Mouse (Mus musculus) embryonic stem cell, embryonic (primary cell): ENCODE data around the gene Dffb.

Source experiments
- CTCF ChIA-PET, 4 experiments: fragments of 300-600 bp in 2 of 4; fragments of 350-600 bp in 2 of 4; sonication (Branson Sonifier 250); formaldehyde crosslinking; loops; one replicate each; lab custom pipeline; 2022; ENCODE audit warnings: inconsistent platforms in 2 of 4; lab: Charles Lee
- POLR2A ChIA-PET, 4 experiments: fragments of 300-600 bp in 2 of 4; fragments of 350-600 bp in 2 of 4; sonication (Branson Sonifier 250); formaldehyde crosslinking; loops; one replicate each; lab custom pipeline; 2022; ENCODE audit warnings: antibody characterized with exemption in 4 of 4, inconsistent platforms in 1 of 4; lab: Charles Lee

Dffb gene

GRCm38 (mm10) chr4:153992715-153993114 lies 17.8 kb upstream of the Dffb start:
- POLR2A ChIA-PET, result interaction anchor here in 3 of 4 experiments (0.7 to 1.9 kb wide), 15 partner anchors 9 to 89 kb away, joined by 3 to 10 read pairs (median 3); partner anchors contain the start of genes A430005L14Rik (in 2 of the 3), Cep104 (in 1 of the 3) and Dffb (in 1 of the 3)
- CTCF ChIA-PET, result interaction anchor here in 1 of 4 experiments (0.8 to 1.2 kb wide), 2 partner anchors 27 to 33 kb away, joined by 4 read pairs; partner anchors contain the start of gene Smim1

GRCm38 (mm10) chr4:153980470-153980869 lies 5.5 kb upstream of the Dffb start:
- ChIA-PET POLR2A (interaction anchor here in 2 of 4 experiments (1.0 to 1.3 kb wide), 4 partner anchors 9 to 46 kb away, joined by 3 to 5 read pairs (median 3); partner anchors contain the start of genes A430005L14Rik (in 1 of the 2) and Smim1 (in 1 of the 2)), CTCF (interaction anchor here in 2 of 4 experiments (0.5 to 1.2 kb wide), 3 partner anchors 9 to 113 kb away, joined by 3 to 6 read pairs (median 5); no protein-coding TSS in a partner anchor)

GRCm38 (mm10) chr4:153979243-153979642 lies 4.3 kb upstream of the Dffb start:
- POLR2A ChIA-PET, result no interaction called here

GRCm38 (mm10) chr4:153975768-153976167 lies 842 bp upstream of the Dffb start:
- CTCF ChIA-PET, result no interaction called here
- POLR2A ChIA-PET, result interaction anchor here in 3 of 4 experiments (0.7 to 2.9 kb wide), 8 partner anchors 13 to 417 kb away, joined by 3 to 12 read pairs (median 7); partner anchors contain the start of genes Lrrc47 (in 2 of the 3) and A430005L14Rik (in 1 of the 3)

More at GRCm38 (mm10) chr4:153979243-153979642, 4.3 kb upstream of the Dffb start:
- CTCF ChIA-PET, result interaction anchor here in 1 of 4 experiments (0.6 kb wide), 1 partner anchor 1434 kb away, joined by 3 read pairs; no protein-coding TSS in a partner anchor

- POLR2A ChIA-PET, result interaction anchor here (0.6 to 2.9 kb wide), 11 partner anchors 12 to 416 kb away, joined by 3 to 12 read pairs (median 5); partner anchors contain the start of genes Lrrc47 (in 3 of the 4) and A430005L14Rik (in 1 of the 4)
- CTCF ChIA-PET, result no interaction called here
Measured at GRCm38 (mm10) chr4:153975292-153975662, 351 bp upstream of the Dffb start.

GRCm38 (mm10) chr4:153968063-153968462 lies 6.9 kb downstream of the Dffb start:
- CTCF ChIA-PET, result interaction anchor here in 2 of 4 experiments (0.6 to 0.7 kb wide), 2 partner anchors 758 to 1626 kb away, joined by 3 to 6 read pairs; no protein-coding TSS in a partner anchor

GRCm38 (mm10) chr4:153967556-153967955 lies 7.4 kb downstream of the Dffb start:
- ChIA-PET CTCF (interaction anchor here in 2 of 4 experiments (0.6 to 0.7 kb wide), 2 partner anchors 758 to 1626 kb away, joined by 3 to 6 read pairs; no protein-coding TSS in a partner anchor), POLR2A (no interaction called here)

More at GRCm38 (mm10) chr4:153968063-153968462, 6.9 kb downstream of the Dffb start:
- POLR2A ChIA-PET, result interaction anchor here in 1 of 4 experiments (1.2 kb wide), 1 partner anchor 9 kb away, joined by 4 read pairs; no protein-coding TSS in a partner anchor

- CTCF ChIA-PET, result no interaction called here
Measured at GRCm38 (mm10) chr4:153966651-153967050, 8.3 kb downstream of the Dffb start.

GRCm38 (mm10) chr4:153962631-153963030 lies 12.3 kb downstream of the Dffb start:
- ChIA-PET POLR2A (interaction anchor here in 2 of 4 experiments (1.5 to 2.5 kb wide), 3 partner anchors 11 to 12 kb away, joined by 4 to 8 read pairs (median 6); partner anchors contain the start of genes Cep104 (in 1 of the 2) and Dffb (in 1 of the 2)), CTCF (no interaction called here)

More at GRCm38 (mm10) chr4:153966651-153967050, 8.3 kb downstream of the Dffb start:
- POLR2A ChIA-PET, result no interaction called here

- CTCF ChIA-PET, result interaction anchor here in 2 of 4 experiments (0.5 to 1.5 kb wide), 2 partner anchors 113 to 1165 kb away, joined by 3 read pairs; no protein-coding TSS in a partner anchor
Measured at GRCm38 (mm10) chr4:153957444-153958250, 17.3 kb downstream of the Dffb start.

GRCm38 (mm10) chr4:153956569-153957405 lies 18.1 kb downstream of the Dffb start, which contains the start of gene A430005L14Rik:
TSS of gene A430005L14Rik (plus strand) at chr4:153957237.
- ChIA-PET POLR2A (interaction anchor here (0.7 to 4.9 kb wide), 15 partner anchors 14 to 341 kb away, joined by 3 to 14 read pairs (median 3); partner anchors contain the start of genes Cep104 (in 2 of the 4), Dffb (in 2 of the 4) and Lrrc47 (in 2 of the 4)), CTCF (interaction anchor here in 1 of 4 experiments (1.5 kb wide), 1 partner anchor 114 kb away, joined by 3 read pairs; no protein-coding TSS in a partner anchor)

More at GRCm38 (mm10) chr4:153957444-153958250, 17.3 kb downstream of the Dffb start:
- POLR2A ChIA-PET, result interaction anchor here (0.6 to 4.9 kb wide), 15 partner anchors 12 to 540 kb away, joined by 3 to 14 read pairs (median 4); partner anchors contain the start of genes Lrrc47 (in 2 of the 4), Cep104 (in 1 of the 4) and Dffb (in 1 of the 4)

- ChIA-PET CTCF (no interaction called here), POLR2A (no interaction called here)
Measured at GRCm38 (mm10) chr4:153955651-153956050, 19.3 kb downstream of the Dffb start.

GRCm38 (mm10) chr4:153951692-153952091 lies 23.2 kb downstream of the Dffb start:
- ChIA-PET CTCF (no interaction called here), POLR2A (interaction anchor here in 1 of 4 experiments (1.4 kb wide), 1 partner anchor 60 kb away, joined by 4 read pairs; no protein-coding TSS in a partner anchor)

- ChIA-PET CTCF (no interaction called here), POLR2A (interaction anchor here in 1 of 4 experiments (1.4 kb wide), 1 partner anchor 61 kb away, joined by 4 read pairs; no protein-coding TSS in a partner anchor)
Measured at GRCm38 (mm10) chr4:153951150-153951549, 23.8 kb downstream of the Dffb start.

GRCm38 (mm10) chr4:153950372-153950771 lies 24.6 kb downstream of the Dffb start:
- ChIA-PET CTCF (no interaction called here), POLR2A (interaction anchor here in 1 of 4 experiments (1.2 kb wide), 1 partner anchor 69 kb away, joined by 3 read pairs; no protein-coding TSS in a partner anchor)

GRCm38 (mm10) chr4:153945741-153946140 lies 29.2 kb downstream of the Dffb start:
- ChIA-PET CTCF (interaction anchor here in 2 of 4 experiments (0.6 to 0.9 kb wide), 2 partner anchors 38 to 765 kb away, joined by 3 to 7 read pairs; no protein-coding TSS in a partner anchor), POLR2A (interaction anchor here in 2 of 4 experiments (0.6 kb wide), 3 partner anchors 28 to 400 kb away, joined by 5 read pairs; no protein-coding TSS in a partner anchor)

GRCm38 (mm10) chr4:153944261-153944660 lies 30.7 kb downstream of the Dffb start:
- CTCF ChIA-PET, result interaction anchor here in 1 of 4 experiments (0.8 kb wide), 1 partner anchor 367 kb away, joined by 18 read pairs; no protein-coding TSS in a partner anchor
- POLR2A ChIA-PET, result no interaction called here
